10 mouse cellular contexts compared by ENCODE assay signal in the genomic region with DNA sequence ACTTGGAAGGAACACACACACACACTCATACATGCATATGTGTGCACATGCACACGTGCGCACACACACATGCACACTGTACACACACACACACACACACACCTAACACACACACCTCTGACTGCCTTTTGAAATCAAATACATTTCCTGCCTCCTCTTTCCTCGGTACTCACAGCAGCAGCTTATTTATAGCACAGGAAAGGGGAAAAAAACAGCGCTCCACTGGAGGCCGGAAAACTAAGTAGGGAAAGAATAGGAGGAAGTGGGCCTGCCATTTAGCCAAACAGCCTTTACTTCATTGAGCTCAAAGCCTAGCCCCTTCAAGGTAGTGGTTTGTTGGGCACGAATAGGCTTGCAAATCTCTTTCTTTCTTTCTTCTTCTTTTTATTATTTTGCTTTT. TPM values are rescaled to one million over a fixed set of nuclear protein-coding genes. Genes with fewer than 3 reads are reported as not detected.
DNase-seq lines count a peak whose midpoint lies in the region; ATAC-seq lines count a peak whose summit lies in the region.
"Had no signal": no experiment of that assay in that cellular context is flagged by ENCODE, and none has a peak within 500 bp of the region (broad histone marks: within the 10 kb centered on the region; RNA-seq: fewer than 3 reads in every experiment).

Gene Rasgrp3, plus strand, starts transcription at position 298 of the 400 bp plus-strand sequence.

- no peak within 1 kb of the TSS for H3K4me2 ChIP-seq in forebrain, embryonic 16.5 days (ENCODE audit: low read length)
- no peak within 1 kb of the TSS for H3K4me2 ChIP-seq in forebrain, embryonic 14.5 days (ENCODE audit: low read length)
- H3K4me2 ChIP-seq: neural tube, embryonic 12.5 days had no signal

- H3K36me3 ChIP-seq in forebrain, embryonic 16.5 days (ENCODE audit: control insufficient read depth, insufficient read depth): no peaks in the 10 kb centered on the region
- H3K36me3 ChIP-seq in forebrain, embryonic 14.5 days (ENCODE audit: control insufficient read depth, insufficient read depth, low read length): no peaks in the 10 kb centered on the region
- H3K36me3 ChIP-seq: neural tube, embryonic 12.5 days had no signal

- H3K27ac ChIP-seq in forebrain, embryonic 16.5 days (ENCODE audit: low read length): 0 out of 2 replicates have a peak within 1 kb of the TSS, but pooled peaks have one; percentile 15
- H3K27ac ChIP-seq in forebrain, embryonic 14.5 days (ENCODE audit: low read depth, low read length): no peak within 1 kb of the TSS
- H3K27ac ChIP-seq: neural tube, embryonic 12.5 days had no signal

- WGBS in forebrain, embryonic 16.5 days: 64% methylated on average over 6 of the region's 6 CpGs
- 64% methylated on average over 6 of the region's 6 CpGs for WGBS in forebrain, embryonic 14.5 days

- no peaks in the 10 kb centered on the region for H3K9me3 ChIP-seq in forebrain, embryonic 16.5 days (ENCODE audit: control insufficient read depth, low read length)
- no peaks in the 10 kb centered on the region for H3K9me3 ChIP-seq in forebrain, embryonic 14.5 days (replicated peaks; ENCODE audit: control insufficient read depth, low read length)
- H3K9me3 ChIP-seq: neural tube, embryonic 12.5 days had no signal

- no peak within 1 kb of the TSS for H3K4me3 ChIP-seq in forebrain, embryonic 16.5 days (replicated peaks; ENCODE audit: low read length)
- H3K4me3 ChIP-seq in forebrain, embryonic 14.5 days (ENCODE audit: low read depth, low read length): no peak within 1 kb of the TSS
- H3K4me3 ChIP-seq: neural tube, embryonic 12.5 days had no signal

- ATAC-seq in forebrain, embryonic 16.5 days: no peak
- ATAC-seq in forebrain, embryonic 14.5 days: no peak
- no peak for ATAC-seq in neutrophil, adult 5-6 weeks (ENCODE audit: extremely low read depth, insufficient number of reproducible peaks, low FRiP score, poor library complexity, severe bottlenecking)
- no peak for ATAC-seq in CD4-positive, CD25-positive, alpha-beta regulatory T cell, adult 4 months

- H3K4me1 ChIP-seq in forebrain, embryonic 16.5 days (replicated peaks; ENCODE audit: control insufficient read depth, insufficient read depth, low read length): peaks cover 1% of the 10 kb centered on the region; the same call in 1 of the 2 replicates
- H3K4me1 ChIP-seq in forebrain, embryonic 14.5 days (ENCODE audit: control insufficient read depth, insufficient read depth, low read length): no peaks in the 10 kb centered on the region
- H3K4me1 ChIP-seq: neural tube, embryonic 12.5 days had no signal

- DNase-seq in forebrain, embryonic 14.5 days (ENCODE audit: low spot score): no peak
- DNase-seq in adrenal gland, adult 8-10 months: no peak
- peak; percentile 86 for DNase-seq in heart, adult 8-10 months (ENCODE audit: low spot score)
- peak; percentile 32 to 53 for DNase-seq in kidney, postnatal 25 days
- no peak for DNase-seq in urinary bladder, postnatal 4 days (ENCODE audit: low spot score in 2 of 2)

- no peaks in the 10 kb centered on the region for H3K27me3 ChIP-seq in forebrain, embryonic 16.5 days (replicated peaks; ENCODE audit: control insufficient read depth, insufficient read depth, low read length)
- H3K27me3 ChIP-seq in forebrain, embryonic 14.5 days (replicated peaks; ENCODE audit: control insufficient read depth, insufficient read depth, low read length): no peaks in the 10 kb centered on the region
- H3K27me3 ChIP-seq: neural tube, embryonic 12.5 days had no signal

- H3K9ac ChIP-seq in forebrain, embryonic 16.5 days (replicated peaks; ENCODE audit: low read depth, low read length): no peak within 1 kb of the TSS
- no peak within 1 kb of the TSS for H3K9ac ChIP-seq in forebrain, embryonic 14.5 days (ENCODE audit: low read length)
- H3K9ac ChIP-seq: neural tube, embryonic 12.5 days had no signal

RNA-seq across cellular contexts. Expression of gene Rasgrp3, which starts in this region (rescaled TPM):
- 4.9 and 6.0 TPM in 2 replicates for polyA plus RNA-seq in forebrain, embryonic 16.5 days (2015; fragmentation: Nextera tagmentation; extraction: Ambion mirVana)
- polyA plus RNA-seq in forebrain, embryonic 14.5 days (2014; fragmentation: Nextera tagmentation; extraction: Ambion mirVana): 5.3 and 6.3 TPM in 2 replicates
- total RNA-seq in adrenal gland, adult 8-10 months (2022): 10 to 100 TPM in 3 of 4 experiments, 1 to 10 TPM in 1; 8.7 to 25.6 (median 19.0) TPM
- total RNA-seq in heart, adult 8-10 months (2022): 10 to 100 TPM; 19.3 to 34.3 (median 30.2) TPM
- 90.6 and 99.4 TPM in 2 replicates for total RNA-seq in neutrophil, adult 5-6 weeks (2017)
- polyA plus RNA-seq in CD4-positive, CD25-positive, alpha-beta regulatory T cell, adult 4 months (2017; shearing (Covaris generic)): 1 to 10 TPM in 1 of 2 experiments, under 1 TPM in 1; 0.69 to 3.7 TPM
- total RNA-seq: common myeloid progenitor, adult 5-6 weeks had no signal

Comparison
In these comparisons a context has a peak if more than half of its experiments do, and no peak if none do; other contexts are left out.
1. DNase-seq: peak in heart, adult 8-10 months (single experiment) and kidney, postnatal 25 days (2 of 2); none in forebrain, embryonic 14.5 days (single experiment), adrenal gland, adult 8-10 months (single experiment) and urinary bladder, postnatal 4 days (0 of 2).